Mouse (Mus musculus): ENCODE measurements around the gene Crybb1.

The Crybb1 gene

DNA sequence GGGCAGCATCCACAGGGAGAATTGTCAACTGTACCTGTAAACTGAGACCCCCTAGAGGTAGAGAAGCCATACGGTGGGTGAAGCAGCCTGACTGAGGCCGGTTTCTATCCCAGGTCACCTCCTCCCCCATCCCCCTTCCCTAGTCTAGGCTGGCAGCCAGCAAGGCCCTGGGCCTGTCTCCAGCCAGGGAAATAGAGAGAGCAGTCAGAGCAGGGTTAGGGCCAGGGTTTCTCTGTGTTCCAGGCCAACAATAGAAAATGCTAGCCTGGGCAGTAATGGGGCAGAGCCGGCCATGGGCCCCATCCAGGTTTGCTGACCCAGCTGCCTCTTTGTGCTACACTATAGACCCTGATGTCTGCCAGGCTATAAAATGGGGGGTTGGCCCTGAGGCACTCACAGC is at the start of gene Crybb1:
TSS of gene Crybb1 (plus strand) at position 390 of the 400 bp plus-strand sequence.
- DNase-seq (ENCODE audit: low spot score in 2 of 2), result peak in 1 of 2 experiments; percentile 28

- DNase-seq (ENCODE audit: low spot score in 2 of 2), result no peak
Measured at GRCm38 (mm10) chr5:112206543-112207255, 48.9 kb upstream of the Crybb1 start.

DNA sequence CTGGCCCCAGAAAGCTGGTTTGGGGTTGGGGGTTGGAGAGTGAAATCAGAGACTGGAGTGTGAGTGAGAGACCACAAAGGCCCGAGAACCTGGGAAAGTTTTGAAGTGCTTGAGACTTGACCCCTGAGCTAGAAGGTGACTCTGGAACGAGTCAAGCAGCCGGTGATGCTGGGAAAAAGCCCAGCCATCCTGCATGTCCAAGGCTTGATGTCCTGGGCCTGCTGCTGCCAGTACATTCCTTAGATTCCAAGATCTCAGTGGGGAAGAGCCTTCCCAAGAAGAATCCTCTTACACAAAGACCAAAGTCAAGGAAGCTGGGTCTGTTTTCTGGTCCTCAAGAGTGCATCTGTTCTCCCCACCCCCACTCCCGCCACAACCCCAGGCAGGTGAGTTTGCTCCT is 47.3 kb upstream of the Crybb1 start:
- DNase-seq (ENCODE audit: low spot score in 2 of 2), result no peak

DNA sequence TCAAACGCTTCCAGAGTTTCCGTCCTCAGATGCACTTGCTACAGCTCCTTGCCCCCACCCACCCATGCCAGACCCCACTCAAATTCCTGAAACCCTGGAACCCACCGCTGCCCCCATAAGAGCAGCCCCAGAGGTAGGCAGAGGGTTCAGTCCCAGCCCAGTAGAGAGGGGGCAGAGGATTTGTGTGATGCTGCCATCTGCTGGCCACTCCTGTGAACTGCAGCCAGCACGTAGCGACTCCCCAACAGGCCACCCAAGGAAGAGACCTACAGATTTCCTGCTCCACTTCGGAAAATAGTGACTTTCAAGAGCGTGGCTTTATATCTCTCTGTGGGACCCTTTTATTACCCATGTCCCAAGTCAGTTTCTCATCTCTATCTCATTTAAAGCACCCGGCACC is 45.5 kb upstream of the Crybb1 start:
- no peak for DNase-seq (ENCODE audit: low spot score in 2 of 2)

DNA sequence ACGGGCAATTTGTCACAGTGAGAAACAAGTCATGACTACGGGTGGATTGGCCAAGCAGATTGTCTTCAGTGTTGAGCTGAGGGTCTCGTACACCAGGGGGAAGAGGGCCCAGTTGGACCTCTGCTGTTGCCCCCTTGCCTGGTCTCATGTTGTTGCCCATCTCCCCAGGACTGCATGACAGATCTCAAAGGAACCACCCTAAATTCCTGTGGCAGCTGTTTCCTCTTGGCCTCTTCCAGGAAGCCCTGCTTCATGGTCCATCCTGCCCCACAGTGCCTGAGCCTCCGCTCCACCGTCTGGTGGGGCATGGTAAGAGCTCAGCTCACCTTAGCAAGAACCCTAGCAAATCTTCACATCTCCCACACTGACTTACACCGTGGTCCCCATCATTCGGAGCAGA is 43.7 kb upstream of the Crybb1 start:
- DNase-seq (ENCODE audit: low spot score in 2 of 2), result no peak

DNA sequence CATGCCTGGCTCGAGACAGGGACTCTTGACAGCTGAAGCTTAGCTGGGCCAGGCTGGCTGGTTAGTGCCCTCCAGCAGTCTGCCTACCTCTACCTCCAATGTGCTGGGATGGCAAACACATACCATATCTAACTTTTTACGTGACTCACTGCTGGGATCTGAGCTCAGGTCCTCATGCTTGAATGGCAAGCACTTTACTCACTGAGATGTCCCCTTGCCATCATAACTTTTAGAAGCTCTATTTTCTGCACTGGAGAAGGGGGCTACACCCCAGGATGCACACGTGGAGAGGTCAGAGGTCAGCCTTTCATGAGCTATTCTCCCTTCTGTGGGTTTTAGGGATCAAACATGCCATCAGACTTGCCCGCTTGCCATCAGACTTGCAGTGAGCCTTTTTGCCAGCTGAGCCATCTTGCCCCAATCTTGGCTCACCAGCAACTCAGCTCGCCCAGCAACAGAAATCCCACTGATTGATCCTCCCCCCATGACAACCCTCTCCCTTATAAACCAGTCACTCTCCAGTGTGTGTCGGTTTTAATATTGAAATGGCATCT is 42.8 kb upstream of the Crybb1 start:
- DNase-seq (ENCODE audit: low spot score in 2 of 2), result no peak

DNA sequence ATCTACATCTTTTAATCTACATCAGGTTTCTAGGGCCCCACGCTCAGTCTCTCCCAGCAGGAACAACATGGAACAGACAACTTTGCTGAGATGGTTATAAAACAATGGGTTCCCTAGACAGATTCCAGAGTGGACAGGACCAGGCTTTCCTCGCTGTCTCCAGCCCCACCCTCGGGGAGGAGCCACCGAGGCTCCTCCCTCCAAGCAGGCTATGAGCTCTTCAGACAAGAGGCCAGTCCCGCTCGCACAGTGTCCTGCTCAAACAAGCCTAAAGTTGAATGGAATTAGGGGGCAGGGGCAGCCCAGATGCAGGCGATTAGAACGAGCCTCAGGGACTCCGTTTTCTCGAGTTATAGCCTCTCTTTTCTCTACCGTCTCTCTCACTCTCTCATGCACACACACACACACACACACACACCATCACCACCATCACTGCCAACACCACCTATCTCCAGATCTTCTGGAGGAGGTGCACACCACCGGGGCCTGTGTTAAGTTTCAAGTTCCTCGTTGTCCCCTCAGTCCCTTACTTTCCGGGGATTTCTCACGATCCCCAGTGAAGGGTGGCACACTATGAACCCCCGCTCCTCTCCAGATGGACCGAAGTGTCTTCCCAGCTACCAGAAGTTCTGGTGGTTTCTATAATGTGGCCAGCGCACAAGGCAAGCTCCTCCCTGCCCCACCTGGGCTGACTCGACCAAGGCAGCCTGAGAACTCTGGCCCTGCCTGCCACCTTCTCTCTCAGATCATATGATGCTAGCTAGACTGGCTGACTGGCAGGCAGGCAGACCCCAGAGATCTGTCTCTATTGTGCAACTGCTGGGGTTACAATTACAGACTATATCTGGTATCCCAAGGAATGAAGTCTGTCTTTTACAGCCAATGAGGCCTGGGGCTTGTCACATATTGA is 42.0 kb upstream of the Crybb1 start:
- no peak for DNase-seq (ENCODE audit: low spot score in 2 of 2)

DNA sequence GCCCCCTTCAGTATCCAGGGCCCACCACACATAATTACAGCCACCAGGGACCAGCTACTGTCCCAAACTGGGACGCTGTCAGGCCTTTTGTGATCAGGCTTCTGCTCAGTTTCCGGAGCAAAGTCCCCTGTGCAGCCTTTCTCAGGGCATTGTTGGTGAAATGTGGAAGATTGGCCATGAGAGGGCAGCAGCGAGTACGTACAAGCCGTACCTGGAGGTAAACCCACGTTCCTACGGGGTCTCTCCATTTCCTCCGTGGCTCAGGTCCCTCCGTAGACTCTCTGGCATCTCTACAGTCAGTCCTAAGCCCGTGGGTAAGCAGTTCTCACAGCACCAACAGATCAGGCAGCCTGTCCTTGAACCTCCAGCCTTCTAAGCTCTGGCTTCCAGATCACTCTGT is 41.2 kb upstream of the Crybb1 start:
- DNase-seq (ENCODE audit: low spot score in 2 of 2), result no peak

- DNase-seq (ENCODE audit: low spot score in 2 of 2), result no peak
Measured at GRCm38 (mm10) chr5:112215291-112215751, 40.3 kb upstream of the Crybb1 start.

- DNase-seq (ENCODE audit: low spot score in 2 of 2), result no peak
Measured at GRCm38 (mm10) chr5:112215801-112216251, 39.8 kb upstream of the Crybb1 start.

DNA sequence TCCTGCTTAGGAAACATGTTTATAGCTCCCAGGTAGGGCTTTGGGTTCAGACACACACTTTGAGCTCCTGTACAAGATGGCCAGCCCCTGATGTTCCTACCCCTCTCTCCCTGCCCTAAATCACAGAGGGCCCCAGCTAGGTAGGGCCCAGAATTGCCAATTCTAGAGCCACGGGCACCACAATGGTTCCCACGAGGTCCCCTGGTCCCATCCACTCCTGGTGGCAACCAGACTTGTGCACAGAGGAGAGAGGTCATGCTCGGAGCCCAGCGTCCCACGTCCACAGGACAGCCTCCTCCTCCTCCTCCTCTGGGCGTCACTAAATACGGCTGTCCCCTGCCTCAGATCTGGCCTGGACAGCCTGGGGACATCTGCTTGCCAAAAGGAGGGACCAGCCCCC is 39.3 kb upstream of the Crybb1 start:
- no peak for DNase-seq (ENCODE audit: low spot score in 2 of 2)

DNA sequence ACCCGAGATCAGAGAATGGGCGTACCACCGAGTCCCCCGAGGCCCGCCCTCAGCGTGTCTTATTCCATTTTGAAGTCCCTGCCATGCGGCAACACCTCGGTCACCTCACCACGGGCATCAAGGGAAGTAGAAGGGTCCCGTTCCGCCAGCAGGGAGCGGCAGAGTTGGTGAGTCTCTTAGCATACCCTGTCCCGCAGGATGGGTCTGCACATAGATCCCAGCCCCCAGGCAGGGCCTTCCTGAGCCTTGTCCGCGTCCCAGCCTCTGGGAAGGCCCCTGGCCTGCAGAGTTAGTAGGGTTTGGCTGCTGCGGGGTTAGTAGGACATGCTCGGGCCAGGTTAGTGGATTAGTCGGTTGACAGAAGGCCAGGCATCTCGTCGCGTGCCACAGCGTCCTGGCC is 38.6 kb upstream of the Crybb1 start:
- no peak for DNase-seq (ENCODE audit: low spot score in 2 of 2)

DNA sequence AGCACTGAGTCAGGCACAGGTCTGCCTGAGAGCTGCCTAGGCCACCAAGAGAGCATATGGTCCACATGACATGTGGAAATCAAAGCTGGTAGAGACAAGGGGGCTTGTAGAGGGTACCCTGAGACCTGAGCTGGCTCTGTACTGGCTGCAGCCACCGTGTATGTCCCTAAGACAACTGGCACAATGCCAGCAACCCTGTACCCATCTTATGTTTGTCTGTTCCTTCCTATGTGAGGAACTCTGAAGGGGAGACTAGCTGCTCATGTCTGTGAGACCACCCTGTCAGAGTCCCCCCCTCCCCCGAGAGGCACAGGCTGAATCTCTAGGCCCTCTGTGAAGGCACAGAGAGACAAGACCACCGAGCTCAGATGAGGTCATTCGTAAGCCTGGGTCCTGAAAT is 36.9 kb upstream of the Crybb1 start:
- no peak for DNase-seq (ENCODE audit: low spot score in 2 of 2)

GRCm38 (mm10) chr5:112219398-112219797 is 36.2 kb upstream of the Crybb1 start:
- DNase-seq (ENCODE audit: low spot score in 2 of 2), result no peak

- DNase-seq (ENCODE audit: low spot score in 2 of 2), result no peak
Measured at GRCm38 (mm10) chr5:112220203-112220602, 35.4 kb upstream of the Crybb1 start.

- no peak for DNase-seq (ENCODE audit: low spot score in 2 of 2)
Measured at GRCm38 (mm10) chr5:112225591-112225990, 30.0 kb upstream of the Crybb1 start.

GRCm38 (mm10) chr5:112227354-112227753 is 28.3 kb upstream of the Crybb1 start:
- no peak for DNase-seq (ENCODE audit: low spot score in 2 of 2)

DNA sequence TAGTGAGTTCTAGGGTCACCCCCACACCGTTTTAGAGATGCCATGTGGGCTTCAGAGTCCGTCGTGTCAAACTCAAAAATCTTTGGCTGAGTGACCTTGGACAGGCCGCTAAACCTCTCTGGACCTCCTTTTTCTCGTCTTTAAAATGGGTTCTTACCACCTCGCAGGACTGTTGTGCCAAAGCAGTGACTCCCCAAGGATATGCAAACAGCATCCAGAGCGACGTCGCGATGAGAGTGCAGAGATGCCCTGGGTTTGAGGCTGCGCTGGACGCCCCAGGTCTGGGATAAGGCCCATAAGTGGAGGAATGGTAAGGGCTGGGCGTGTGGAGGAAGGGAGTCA is 27.7 kb upstream of the Crybb1 start:
- DNase-seq (ENCODE audit: low spot score in 2 of 2), result no peak

DNA sequence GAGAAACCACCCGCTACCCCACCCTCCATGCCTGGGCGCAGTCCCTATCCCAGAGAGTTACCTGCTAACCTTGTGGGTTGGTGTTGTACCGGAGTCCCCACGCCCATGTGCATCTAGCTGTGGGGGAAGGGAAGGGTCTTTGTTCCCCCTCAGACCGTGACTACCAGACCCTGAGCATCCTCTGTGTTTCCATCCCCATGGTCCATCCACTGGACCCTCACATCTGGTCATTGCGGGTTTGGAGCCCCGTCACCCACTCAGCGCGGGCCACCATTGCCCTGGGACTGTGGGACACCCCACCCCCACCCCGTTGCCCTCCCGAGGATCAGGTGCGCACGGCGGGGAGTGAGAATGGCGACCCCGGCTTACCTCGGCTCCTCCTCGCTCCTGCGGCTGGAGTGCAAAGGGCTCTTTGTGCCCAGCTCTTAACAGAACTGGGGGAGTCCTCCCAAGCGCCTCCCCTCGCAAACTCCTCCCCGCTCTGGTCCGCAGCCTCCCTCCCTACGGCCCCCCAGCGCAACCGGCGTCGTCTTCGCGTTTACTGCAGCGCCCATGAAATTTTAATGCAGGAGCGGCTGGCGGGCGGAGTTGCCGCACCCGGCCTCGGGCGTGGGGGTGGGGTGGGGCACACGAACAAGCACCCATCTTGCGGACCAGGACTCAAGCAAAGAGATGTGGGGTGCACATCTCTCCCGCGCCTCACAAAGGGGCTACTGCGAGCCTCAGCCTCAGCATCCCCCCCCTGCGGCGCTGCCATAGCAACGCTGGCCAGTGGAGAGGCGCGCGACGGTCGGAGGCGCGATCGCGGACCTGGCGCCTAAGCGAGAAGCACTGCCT is 27.2 kb upstream of the Crybb1 start:
- no peak for DNase-seq (ENCODE audit: low spot score in 2 of 2)

DNA sequence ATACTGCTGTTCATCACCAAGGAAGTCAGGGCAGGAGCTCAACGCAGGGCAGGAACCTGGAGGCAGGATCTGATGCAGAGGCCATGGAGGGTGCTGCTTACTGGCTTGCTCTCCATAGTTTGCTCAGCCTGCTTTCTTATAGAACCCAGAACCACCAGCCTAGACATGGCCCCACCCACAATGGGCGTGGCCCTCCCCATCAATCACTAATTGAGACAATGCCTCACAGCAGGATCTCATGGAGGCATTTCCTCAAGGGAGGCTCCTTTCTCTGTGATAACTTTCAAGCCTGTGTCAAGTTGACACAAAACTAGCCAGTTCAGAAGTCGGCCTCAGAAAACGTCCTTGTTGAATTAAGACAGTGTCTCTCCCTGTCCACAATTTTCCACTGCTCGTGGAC is 19.8 kb upstream of the Crybb1 start:
- no peak for DNase-seq (ENCODE audit: low spot score in 2 of 2)

DNA sequence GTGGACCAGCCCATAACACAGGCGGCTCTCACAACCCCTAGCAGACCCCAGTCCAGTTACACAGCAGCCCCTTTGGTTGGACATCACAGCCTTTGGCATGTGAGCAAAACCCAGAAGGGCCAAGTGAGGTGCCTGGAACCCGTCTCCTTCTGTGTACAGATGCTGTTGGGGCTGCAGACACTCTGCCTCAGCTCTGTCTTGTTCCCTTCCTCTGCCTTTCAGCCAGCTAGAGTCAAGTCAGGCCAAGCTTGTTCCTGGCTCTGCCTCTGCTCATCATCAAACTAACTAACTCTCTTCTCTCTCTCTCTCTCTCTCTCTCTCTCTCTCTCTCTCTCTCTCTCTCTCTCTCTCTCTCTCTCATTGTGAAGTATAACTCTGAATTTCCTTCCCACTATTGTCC is 19.0 kb upstream of the Crybb1 start:
- no peak for DNase-seq (ENCODE audit: low spot score in 2 of 2)

DNA sequence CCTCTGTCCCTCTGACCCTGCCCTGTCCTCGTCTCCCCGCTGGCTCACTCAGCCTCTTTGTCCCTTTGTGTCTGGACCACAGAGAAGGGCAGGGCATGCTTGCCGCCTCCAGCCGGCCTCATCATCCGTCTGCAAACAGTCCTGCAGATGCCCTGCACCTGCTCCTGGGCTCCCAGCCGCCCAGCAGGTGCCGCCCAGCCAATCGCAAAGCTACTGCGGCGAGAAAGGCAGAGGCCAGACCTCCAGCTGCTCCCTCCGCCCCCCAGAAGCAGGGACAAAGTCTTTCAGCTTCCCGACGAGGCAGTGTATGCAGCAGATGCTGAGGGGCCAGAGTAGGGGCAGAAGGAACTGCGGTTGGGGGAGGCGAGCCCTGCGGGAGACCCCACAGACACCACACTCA is 18.2 kb upstream of the Crybb1 start:
- DNase-seq (ENCODE audit: low spot score in 2 of 2), result no peak
